Mouse (Mus musculus) midbrain, embryonic 13.5 days (tissue): ENCODE data around the gene Car15. TPM values are rescaled to one million over a fixed set of nuclear protein-coding genes. Genes with fewer than 3 reads are reported as not detected.

Experiments used
- ATAC-seq: fragments of 200-750 bp; cut with Nextera tagmentation; 2 replicates; pipeline ENCODE4 v1.8.0; 2017; ENCODE audit warnings: mild to moderate bottlenecking, moderate TSS enrichment, moderate library complexity
- H3K27ac ChIP-seq: fragments of 300-500 bp; sonication (generic); 2 replicates; pipeline ENCODE4 v1.5.1; 2015; ENCODE audit warnings: inconsistent platforms, mild to moderate bottlenecking, moderate library complexity
- H3K27me3 ChIP-seq: fragments of 300-500 bp; sonication (generic); 2 replicates; pipeline ENCODE4 v1.6.1; 2015; ENCODE audit warnings: mild to moderate bottlenecking, inconsistent platforms
- H3K36me3 ChIP-seq: fragments of 300-500 bp; sonication (generic); 2 replicates; pipeline ENCODE4 v1.6.1; 2015; ENCODE audit warnings: mild to moderate bottlenecking, inconsistent platforms
- H3K4me1 ChIP-seq: fragments of 300-500 bp; sonication (generic); replicated peaks from 2 replicates; pipeline ENCODE4 v1.6.1; 2015; ENCODE audit warnings: inconsistent platforms
- H3K4me2 ChIP-seq: fragments of 300-500 bp; sonication (generic); replicated peaks from 2 replicates; pipeline ENCODE4 v1.6.1; 2015; ENCODE audit warnings: moderate library complexity, mild to moderate bottlenecking, inconsistent platforms
- H3K4me3 ChIP-seq: fragments of 300-500 bp; sonication (generic); replicated peaks from 2 replicates; pipeline ENCODE4 v1.5.1; 2015; ENCODE audit warnings: mild to moderate bottlenecking, inconsistent platforms
- H3K9ac ChIP-seq: fragments of 300-500 bp; sonication (generic); replicated peaks from 2 replicates; pipeline ENCODE4 v1.6.1; 2015; ENCODE audit warnings: mild to moderate bottlenecking, inconsistent platforms
- H3K9me3 ChIP-seq: fragments of 300-500 bp; sonication (generic); 2 replicates; pipeline ENCODE4 v1.6.1; 2016; ENCODE audit warnings: mild to moderate bottlenecking, inconsistent platforms
- WGBS: fragments of 180-500 bp; shearing (Covaris S2); methylation state at CpG from one replicate; pipeline ENCODE4 v1.1.7; 2015; 5-methylcytosine and 5-hydroxymethylcytosine counted together
- polyA plus RNA-seq: library from polyadenylated mRNA; unstranded; fragments of >200 nt; fragmentation: Nextera tagmentation; extraction: Ambion mirVana; gene quantifications from 2 replicates; pipeline ENCODE4 v1.2.1, GENCODE M21; 2015

The Car15 gene
- polyA plus RNA-seq, 1 experiment from 2014 or later, result 5.5 TPM

- Histone ChIP-seq H3K27me3 (peaks cover 85% of the 10 kb centered on the region), H3K4me3 (peak within 1 kb of the TSS; percentile 58), H3K9ac (peak within 1 kb of the TSS; percentile 82), H3K4me1 (peaks cover 29% of the 10 kb centered on the region), H3K9me3 (no peaks in the 10 kb centered on the region), H3K27ac (peak within 1 kb of the TSS; percentile 87), H3K4me2 (peak within 1 kb of the TSS; percentile 85), H3K36me3 (peaks cover 2% of the 10 kb centered on the region; the same call in 1 of the 2 replicates)
- ATAC-seq, result no peak
- 21% methylated on average over 7 of the region's 7 CpGs for WGBS
Measured at GRCm38 (mm10) chr16:17832821-17833220, 5.3 kb downstream of the Car15 start, which contains the start of gene B830017H08Rik. TSS of gene B830017H08Rik (plus strand) at chr16:17833121.

- H3K36me3 ChIP-seq, result no peaks in the 10 kb centered on the region
- no peak overlapping the region for H3K27ac ChIP-seq
- H3K4me2 ChIP-seq, result no peak overlapping the region
- ATAC-seq, result no peak
- no peak overlapping the region for H3K9ac ChIP-seq
- H3K27me3 ChIP-seq, result peaks cover 74% of the 10 kb centered on the region
- no peaks in the 10 kb centered on the region for H3K9me3 ChIP-seq
- peaks cover 29% of the 10 kb centered on the region for H3K4me1 ChIP-seq
- 10% methylated on average over 11 of the region's 11 CpGs for WGBS
- no peak overlapping the region for H3K4me3 ChIP-seq
Measured at GRCm38 (mm10) chr16:17831781-17832180, 6.4 kb downstream of the Car15 start.

- WGBS, result 50% methylated on average over 10 of the region's 10 CpGs
- ATAC-seq, result no peak
- no peak overlapping the region for H3K4me3 ChIP-seq
- no peak overlapping the region for H3K27ac ChIP-seq
- H3K4me1 ChIP-seq, result peaks cover 29% of the 10 kb centered on the region
- H3K9ac ChIP-seq, result no peak overlapping the region; the same call in 1 of the 2 replicates
- no peak overlapping the region for H3K4me2 ChIP-seq
- no peaks in the 10 kb centered on the region for H3K9me3 ChIP-seq
- peaks cover 62% of the 10 kb centered on the region for H3K27me3 ChIP-seq
- no peaks in the 10 kb centered on the region for H3K36me3 ChIP-seq
Measured at GRCm38 (mm10) chr16:17830385-17831178, 7.6 kb downstream of the Car15 start.

GRCm38 (mm10) chr16:17828867-17829266 lies 9.3 kb downstream of the Car15 start:
- Histone ChIP-seq H3K36me3 (no peaks in the 10 kb centered on the region), H3K27me3 (peaks cover 48% of the 10 kb centered on the region), H3K4me2 (no peak overlapping the region), H3K9me3 (no peaks in the 10 kb centered on the region), H3K9ac (no peak overlapping the region), H3K27ac (no peak overlapping the region), H3K4me3 (no peak overlapping the region), H3K4me1 (peaks cover 17% of the 10 kb centered on the region)
- WGBS, result 76% methylated on average over 3 of the region's 3 CpGs
- no peak for ATAC-seq

GRCm38 (mm10) chr16:17828229-17828628 lies 9.9 kb downstream of the Car15 start:
- Histone ChIP-seq H3K4me1 (peaks cover 15% of the 10 kb centered on the region), H3K9me3 (no peaks in the 10 kb centered on the region), H3K9ac (no peak overlapping the region), H3K27me3 (peaks cover 41% of the 10 kb centered on the region), H3K4me3 (no peak overlapping the region), H3K27ac (no peak overlapping the region), H3K36me3 (no peaks in the 10 kb centered on the region), H3K4me2 (no peak overlapping the region)
- 95% methylated on average over 2 of the region's 2 CpGs for WGBS
- ATAC-seq, result no peak

GRCm38 (mm10) chr16:17826500-17826899 lies 11.7 kb downstream of the Car15 start:
- ATAC-seq, result no peak
- Histone ChIP-seq H3K36me3 (no peaks in the 10 kb centered on the region), H3K4me1 (peaks cover 4% of the 10 kb centered on the region; the same call in 1 of the 2 replicates), H3K27me3 (peaks cover 29% of the 10 kb centered on the region), H3K9me3 (no peaks in the 10 kb centered on the region), H3K4me2 (no peak overlapping the region), H3K27ac (no peak overlapping the region), H3K9ac (no peak overlapping the region), H3K4me3 (no peak overlapping the region)
- WGBS, result 86% methylated on average over 2 of the region's 2 CpGs

- H3K9ac ChIP-seq, result no peak overlapping the region
- H3K27me3 ChIP-seq, result peaks cover 49% of the 10 kb centered on the region
- no peak overlapping the region for H3K4me3 ChIP-seq
- no peaks in the 10 kb centered on the region for H3K9me3 ChIP-seq
- H3K4me1 ChIP-seq, result peaks cover 13% of the 10 kb centered on the region; the same call in 1 of the 2 replicates
- H3K36me3 ChIP-seq, result no peaks in the 10 kb centered on the region
- no peak overlapping the region for H3K27ac ChIP-seq
- 82% methylated on average over 8 of the region's 8 CpGs for WGBS
- H3K4me2 ChIP-seq, result peak overlapping the region; percentile 76
- ATAC-seq, result no peak
Measured at GRCm38 (mm10) chr16:17816528-17816927, 21.6 kb downstream of the Car15 start.

- peaks cover 55% of the 10 kb centered on the region for H3K27me3 ChIP-seq
- peak overlapping the region; percentile 78 for H3K9ac ChIP-seq
- peak; percentile 90 for ATAC-seq
- peak overlapping the region; percentile 76 for H3K4me2 ChIP-seq
- 2% methylated on average over 63 of the region's 63 CpGs for WGBS
- H3K36me3 ChIP-seq, result no peaks in the 10 kb centered on the region
- peak overlapping the region; percentile 50 for H3K4me3 ChIP-seq
- H3K27ac ChIP-seq, result peak overlapping the region; percentile 10; the same call in 1 of the 2 replicates
- peaks cover 13% of the 10 kb centered on the region; the same call in 1 of the 2 replicates for H3K4me1 ChIP-seq
- no peaks in the 10 kb centered on the region for H3K9me3 ChIP-seq
Measured at GRCm38 (mm10) chr16:17815411-17816402, 22.5 kb downstream of the Car15 start.

- 68% methylated on average over 4 of the region's 4 CpGs for WGBS
- H3K9ac ChIP-seq, result no peak overlapping the region
- H3K4me3 ChIP-seq, result no peak overlapping the region
- H3K4me1 ChIP-seq, result peaks cover 22% of the 10 kb centered on the region
- H3K36me3 ChIP-seq, result no peaks in the 10 kb centered on the region
- peaks cover 71% of the 10 kb centered on the region for H3K27me3 ChIP-seq
- no peak overlapping the region for H3K27ac ChIP-seq
- ATAC-seq, result no peak
- H3K9me3 ChIP-seq, result no peaks in the 10 kb centered on the region
- H3K4me2 ChIP-seq, result no peak overlapping the region
Measured at GRCm38 (mm10) chr16:17813173-17813572, 25.0 kb downstream of the Car15 start.

GRCm38 (mm10) chr16:17812120-17812519 lies 26.0 kb downstream of the Car15 start:
- H3K4me3 ChIP-seq, result no peak overlapping the region
- peaks cover 71% of the 10 kb centered on the region for H3K27me3 ChIP-seq
- no peak overlapping the region for H3K4me2 ChIP-seq
- H3K9me3 ChIP-seq, result no peaks in the 10 kb centered on the region
- ATAC-seq, result no peak
- H3K9ac ChIP-seq, result no peak overlapping the region
- no peaks in the 10 kb centered on the region for H3K36me3 ChIP-seq
- WGBS, result 9% methylated on average over 5 of the region's 5 CpGs
- H3K27ac ChIP-seq, result no peak overlapping the region
- peaks cover 27% of the 10 kb centered on the region for H3K4me1 ChIP-seq

- no peak overlapping the region for H3K4me2 ChIP-seq
- WGBS, result 27% methylated on average over 7 of the region's 7 CpGs
- no peaks in the 10 kb centered on the region for H3K9me3 ChIP-seq
- ATAC-seq, result no peak
- peaks cover 27% of the 10 kb centered on the region for H3K4me1 ChIP-seq
- H3K4me3 ChIP-seq, result no peak overlapping the region
- H3K36me3 ChIP-seq, result no peaks in the 10 kb centered on the region
- no peak overlapping the region; the same call in 1 of the 2 replicates for H3K9ac ChIP-seq
- H3K27me3 ChIP-seq, result peaks cover 73% of the 10 kb centered on the region
- no peak overlapping the region for H3K27ac ChIP-seq
Measured at GRCm38 (mm10) chr16:17809711-17810110, 28.5 kb downstream of the Car15 start.

- H3K4me3 ChIP-seq, result no peak overlapping the region
- no peak overlapping the region for H3K27ac ChIP-seq
- no peak for ATAC-seq
- no peak overlapping the region for H3K9ac ChIP-seq
- no peaks in the 10 kb centered on the region for H3K36me3 ChIP-seq
- H3K4me2 ChIP-seq, result no peak overlapping the region
- H3K9me3 ChIP-seq, result no peaks in the 10 kb centered on the region
- WGBS, result 83% methylated on average over 4 of the region's 4 CpGs
- H3K27me3 ChIP-seq, result peaks cover 73% of the 10 kb centered on the region
- peaks cover 33% of the 10 kb centered on the region for H3K4me1 ChIP-seq
Measured at GRCm38 (mm10) chr16:17809125-17809524, 29.0 kb downstream of the Car15 start.
